Mouse (Mus musculus) cerebellum, adult 2 months (tissue): Measurements from ENCODE around the gene Lnx2. TPM values are rescaled to one million over a fixed set of nuclear protein-coding genes. Genes with fewer than 3 reads are reported as not detected.

Experiments used
- DNase-seq, 2 experiments: peaks; one replicate each; pipeline ENCODE4 v3.0.0; 2021
- H3K27ac ChIP-seq: fragments of 200-500 bp; 2 replicates; pipeline ENCODE4 v1.5.1; 2012; ENCODE audit warnings: low read length, control low read depth, inconsistent platforms; ENCODE audit not compliant: insufficient read depth
- H3K27me3 ChIP-seq: fragments of 200-500 bp; 2 replicates; pipeline ENCODE4 v1.6.1; 2012; ENCODE audit warnings: inconsistent platforms, mild to moderate bottlenecking, low read length, moderate library complexity; ENCODE audit not compliant: control insufficient read depth, insufficient read depth
- H3K4me1 ChIP-seq: fragments of 200-500 bp; 2 replicates; pipeline ENCODE4 v1.6.1; 2011; ENCODE audit warnings: low read length; ENCODE audit not compliant: control insufficient read depth, insufficient read depth
- H3K4me3 ChIP-seq: fragments of 200-500 bp; replicated peaks from 2 replicates; pipeline ENCODE3; 2011; ENCODE audit warnings: mild to moderate bottlenecking, low read depth, low read length, control low read depth; ENCODE audit not compliant: insufficient read depth
- CTCF ChIP-seq: fragments of 200-500 bp; IDR thresholded peaks from 2 replicates; pipeline ENCODE4 v1.5.1; 2011; ENCODE audit warnings: low read depth, mild to moderate bottlenecking, control low read depth, low read length, moderate library complexity, borderline replicate concordance; ENCODE audit not compliant: insufficient read depth
- POLR2A ChIP-seq: fragments of 200-500 bp; IDR thresholded peaks from 2 replicates; pipeline ENCODE4 v1.6.1; 2011; ENCODE audit warnings: low read length, control low read depth, borderline replicate concordance; ENCODE audit not compliant: insufficient read depth
- WGBS: fragments of 180-500 bp; shearing (Covaris S2); methylation state at CpG from one replicate; pipeline ENCODE4 v1.1.7; 2018; 5-methylcytosine and 5-hydroxymethylcytosine counted together
- polyA plus RNA-seq: library from polyadenylated mRNA; depleted of rRNA; stranded (reverse); fragments of >200 nt; gene quantifications from 2 replicates; pipeline ENCODE4 v1.2.3, GENCODE M21; 2012

Gene Lnx2
- polyA plus RNA-seq, 1 experiment = 15.9 TPM

GRCm38 (mm10) chr5:146989051-146989450 lies 87.3 kb downstream of the Lnx2 start:
- Histone ChIP-seq H3K27ac (no peak overlapping the region), H3K4me1 (no peaks in the 10 kb centered on the region), H3K27me3 (no peaks in the 10 kb centered on the region), H3K4me3 (no peak overlapping the region)
- TF ChIP-seq CTCF (no peak), POLR2A (no peak)
- WGBS = 74% methylated on average over 5 of the region's 5 CpGs
- no peak for DNase-seq

GRCm38 (mm10) chr5:146987588-146987987 lies 88.8 kb downstream of the Lnx2 start:
- WGBS = 66% methylated on average over 10 of the region's 10 CpGs
- no peak overlapping the region for H3K27ac ChIP-seq
- no peaks in the 10 kb centered on the region for H3K4me1 ChIP-seq
- TF ChIP-seq CTCF (no peak), POLR2A (no peak)
- no peaks in the 10 kb centered on the region for H3K27me3 ChIP-seq
- no peak for DNase-seq
- H3K4me3 ChIP-seq = no peak overlapping the region

GRCm38 (mm10) chr5:146985725-146986433 lies 90.5 kb downstream of the Lnx2 start:
- DNase-seq = no peak
- TF ChIP-seq POLR2A (no peak), CTCF (no peak)
- WGBS = 67% methylated on average over 21 of the region's 21 CpGs
- no peak overlapping the region for H3K27ac ChIP-seq
- H3K27me3 ChIP-seq = no peaks in the 10 kb centered on the region
- no peak overlapping the region for H3K4me3 ChIP-seq
- H3K4me1 ChIP-seq = no peaks in the 10 kb centered on the region

- no peaks in the 10 kb centered on the region for H3K4me1 ChIP-seq
- DNase-seq = peak; percentile 63 to 75
- TF ChIP-seq CTCF (peak; percentile 97), POLR2A (no peak)
- no peak overlapping the region for H3K4me3 ChIP-seq
- no peaks in the 10 kb centered on the region for H3K27me3 ChIP-seq
- 4% methylated on average over 8 of the region's 8 CpGs for WGBS
- H3K27ac ChIP-seq = no peak overlapping the region
Observed at GRCm38 (mm10) chr5:146983216-146983615, 93.2 kb downstream of the Lnx2 start.

- no peaks in the 10 kb centered on the region for H3K4me1 ChIP-seq
- no peak overlapping the region for H3K4me3 ChIP-seq
- H3K27me3 ChIP-seq = no peaks in the 10 kb centered on the region
- no peak overlapping the region for H3K27ac ChIP-seq
- DNase-seq = no peak
- 72% methylated on average over 6 of the region's 6 CpGs for WGBS
- TF ChIP-seq CTCF = no peak
- no peak for TF ChIP-seq POLR2A
Observed at GRCm38 (mm10) chr5:146981376-146981775, 95.0 kb downstream of the Lnx2 start.

- Histone ChIP-seq H3K4me3 (no peak overlapping the region), H3K27me3 (no peaks in the 10 kb centered on the region), H3K27ac (no peak overlapping the region), H3K4me1 (no peaks in the 10 kb centered on the region)
- WGBS = 55% methylated on average over 13 of the region's 13 CpGs
- no peak for TF ChIP-seq POLR2A
- TF ChIP-seq CTCF = no peak
- no peak for DNase-seq
Observed at GRCm38 (mm10) chr5:146974781-146975123, 101.6 kb downstream of the Lnx2 start.

GRCm38 (mm10) chr5:146973858-146974780 lies 102.3 kb downstream of the Lnx2 start:
- no peak overlapping the region for H3K27ac ChIP-seq
- TF ChIP-seq CTCF = no peak
- no peak for TF ChIP-seq POLR2A
- no peak for DNase-seq
- no peaks in the 10 kb centered on the region for H3K27me3 ChIP-seq
- H3K4me3 ChIP-seq = no peak overlapping the region
- 61% methylated on average over 25 of the region's 25 CpGs for WGBS
- H3K4me1 ChIP-seq = no peaks in the 10 kb centered on the region

GRCm38 (mm10) chr5:146973353-146973752 lies 103.0 kb downstream of the Lnx2 start:
- Histone ChIP-seq H3K27ac (no peak overlapping the region), H3K4me1 (no peaks in the 10 kb centered on the region), H3K27me3 (no peaks in the 10 kb centered on the region), H3K4me3 (no peak overlapping the region)
- 95% methylated on average over 9 of the region's 9 CpGs for WGBS
- no peak for DNase-seq
- TF ChIP-seq CTCF = no peak
- TF ChIP-seq POLR2A = no peak
